Mouse (Mus musculus) 416B (cell line): ENCODE results near the gene Fscn3.

ENCODE experiments used
- DNase-seq: peaks from one replicate; pipeline ENCODE4 v3.0.0; 2011; ENCODE audit warnings: low read depth

The Fscn3 gene

GRCm38 (mm10) chr6:28427096-28427839, at the start of gene Fscn3:
TSS of gene Fscn3 (plus strand) at chr6:28427789.
- DNase-seq: peak; percentile 10

GRCm38 (mm10) chr6:28381983-28382382, 45.6 kb upstream of the Fscn3 start:
- DNase-seq: peak; percentile 49

- no peak for DNase-seq
Observed at GRCm38 (mm10) chr6:28385169-28385568, 42.4 kb upstream of the Fscn3 start.

- no peak for DNase-seq
Observed at GRCm38 (mm10) chr6:28389038-28389437, 38.6 kb upstream of the Fscn3 start.

GRCm38 (mm10) chr6:28396051-28396852, 31.3 kb upstream of the Fscn3 start:
- no peak for DNase-seq

GRCm38 (mm10) chr6:28396853-28397457, 30.6 kb upstream of the Fscn3 start:
- DNase-seq: no peak

GRCm38 (mm10) chr6:28397681-28398203, 29.8 kb upstream of the Fscn3 start, which contains the start of gene Zfp800:
TSS of gene Zfp800 (minus strand) at chr6:28398005.
- DNase-seq: no peak

GRCm38 (mm10) chr6:28398726-28399125, 28.9 kb upstream of the Fscn3 start:
- no peak for DNase-seq

- peak; percentile 50 for DNase-seq
Observed at GRCm38 (mm10) chr6:28399791-28400190, 27.8 kb upstream of the Fscn3 start.

GRCm38 (mm10) chr6:28410053-28410452, 17.5 kb upstream of the Fscn3 start:
- DNase-seq: peak; percentile 93

GRCm38 (mm10) chr6:28411236-28411635, 16.4 kb upstream of the Fscn3 start:
- peak; percentile 31 for DNase-seq

- no peak for DNase-seq
Observed at GRCm38 (mm10) chr6:28416981-28417380, 10.6 kb upstream of the Fscn3 start.

GRCm38 (mm10) chr6:28418449-28418848, 9.1 kb upstream of the Fscn3 start:
- DNase-seq: no peak

GRCm38 (mm10) chr6:28419673-28420072, 7.9 kb upstream of the Fscn3 start:
- DNase-seq: peak; percentile 40

- no peak for DNase-seq
Observed at GRCm38 (mm10) chr6:28420361-28420760, 7.2 kb upstream of the Fscn3 start.

- DNase-seq: no peak
Observed at GRCm38 (mm10) chr6:28420865-28421264, 6.7 kb upstream of the Fscn3 start.

- DNase-seq: peak; percentile 96
Observed at GRCm38 (mm10) chr6:28421469-28422000, 6.1 kb upstream of the Fscn3 start.

- peak; percentile 16 for DNase-seq
Observed at GRCm38 (mm10) chr6:28422651-28423290, 4.8 kb upstream of the Fscn3 start.

GRCm38 (mm10) chr6:28423313-28423712, 4.3 kb upstream of the Fscn3 start, which contains the start of gene Arf5:
TSS of gene Arf5 (plus strand) at chr6:28423560.
- peak; percentile 83 for DNase-seq

GRCm38 (mm10) chr6:28423767-28424695, 3.6 kb upstream of the Fscn3 start:
- peak; percentile 61 for DNase-seq
